Comparison of ENCODE assay signal across 8 mouse cellular contexts in genomic region chr1:58445861-58446260, GRCm38 (mm10). TPM values are rescaled to one million over a fixed set of nuclear protein-coding genes. Genes with fewer than 3 reads are reported as not detected.
DNase-seq lines count a peak whose midpoint lies in the region; ATAC-seq and TF ChIP-seq lines count a peak whose summit lies in the region.

No protein-coding gene starts in this region.

- intact Hi-C loops in left cerebral cortex, adult 2 months (cut with DNase I), result loop anchor here (1.0 to 10.0 kb wide), 4 partner anchors 23 to 1651 kb away; partner anchors contain the start of genes Carf, Orc2, Stradb and Trak2
- intact Hi-C loops in gastrocnemius, postnatal 14 days (cut with DNase I; ENCODE audit: low total_unique reads), result no loop called here

- TF ChIP-seq POLR2A in cortical plate, adult 2 months (IDR thresholded peaks at IDR 0.05; ENCODE audit: extremely low read depth, insufficient read depth, low read length), result no peak

- DNase-seq in left cerebral cortex, adult 2 months (ENCODE audit: extremely low spot score in 1 of 2, low spot score in 2 of 2), result no peak
- no peak for DNase-seq in left cerebral cortex, adult 8-10 months (ENCODE audit: low spot score in 2 of 2)
- DNase-seq in yolk sac, embryonic 10.5 days (ENCODE audit: low spot score), result no peak
- DNase-seq in gastrocnemius, postnatal 14 days, result no peak
- DNase-seq in gastrocnemius, postnatal 4 days (ENCODE audit: low spot score in 2 of 2), result no peak

- peak overlapping the region; percentile 80 for H3K27ac ChIP-seq in left cerebral cortex, adult 2 months
- H3K27ac ChIP-seq in cortical plate, adult 2 months (ENCODE audit: insufficient read depth, low read length), result no peak overlapping the region
- peak overlapping the region; percentile 95 for H3K27ac ChIP-seq in intestine, embryonic 15.5 days
- peak overlapping the region; percentile 90 for H3K27ac ChIP-seq in neural tube, embryonic 13.5 days (replicated peaks)

- WGBS in intestine, embryonic 15.5 days, result 5% methylated on average over 11 of the region's 11 CpGs
- WGBS in neural tube, embryonic 13.5 days, result 8% methylated on average over 11 of the region's 11 CpGs

- peaks cover 7% of the 10 kb centered on the region; the same call in 1 of the 2 replicates for H3K36me3 ChIP-seq in intestine, embryonic 15.5 days
- peaks cover 38% of the 10 kb centered on the region for H3K36me3 ChIP-seq in neural tube, embryonic 13.5 days

- peak overlapping the region; percentile 80 for H3K4me3 ChIP-seq in left cerebral cortex, adult 2 months
- H3K4me3 ChIP-seq in cortical plate, adult 2 months (ENCODE audit: insufficient read depth, low read length), result peak overlapping the region; percentile 54
- peak overlapping the region; percentile 79 for H3K4me3 ChIP-seq in intestine, embryonic 15.5 days (replicated peaks)
- H3K4me3 ChIP-seq in neural tube, embryonic 13.5 days, result peak overlapping the region; percentile 73

- H3K9ac ChIP-seq in intestine, embryonic 15.5 days, result peak overlapping the region; percentile 79
- H3K9ac ChIP-seq in neural tube, embryonic 13.5 days, result peak overlapping the region; percentile 87

- H3K4me2 ChIP-seq in intestine, embryonic 15.5 days (replicated peaks), result peak overlapping the region; percentile 69
- peak overlapping the region; percentile 70 for H3K4me2 ChIP-seq in neural tube, embryonic 13.5 days

- H3K9me3 ChIP-seq in intestine, embryonic 15.5 days, result no peaks in the 10 kb centered on the region
- no peaks in the 10 kb centered on the region for H3K9me3 ChIP-seq in neural tube, embryonic 13.5 days

- H3K27me3 ChIP-seq in intestine, embryonic 15.5 days (replicated peaks), result no peaks in the 10 kb centered on the region
- H3K27me3 ChIP-seq in neural tube, embryonic 13.5 days, result no peaks in the 10 kb centered on the region

- peaks cover 3% of the 10 kb centered on the region; the same call in 1 of the 2 replicates for H3K4me1 ChIP-seq in cortical plate, adult 2 months (ENCODE audit: control insufficient read depth, insufficient read depth, low read length)
- H3K4me1 ChIP-seq in intestine, embryonic 15.5 days (replicated peaks), result peaks cover 6% of the 10 kb centered on the region; the same call in 1 of the 2 replicates
- H3K4me1 ChIP-seq in neural tube, embryonic 13.5 days (replicated peaks), result peaks cover 31% of the 10 kb centered on the region

- ATAC-seq in intestine, embryonic 15.5 days, result no peak; the same call in 1 of the 2 replicates
- ATAC-seq in neural tube, embryonic 13.5 days (ENCODE audit: low read depth), result peak; percentile 3; the same call in 1 of the 2 replicates

- no peak for TF ChIP-seq CTCF in left cerebral cortex, adult 2 months (IDR thresholded peaks at IDR 0.05)
- no peak for TF ChIP-seq CTCF in cortical plate, adult 2 months (IDR thresholded peaks at IDR 0.05; ENCODE audit: extremely low read depth, insufficient read depth, low read length)

RNA-seq across cellular contexts. Expression of gene Ppil3, which starts 0.6 kb away (rescaled TPM):
- total RNA-seq in left cerebral cortex, adult 2 months (2021), result 10 to 100 TPM; 23.1 to 25.9 TPM
- 10 to 100 TPM; 27.1 to 32.2 (median 29.8) TPM for total RNA-seq in left cerebral cortex, adult 8-10 months (2022)
- 28.3 and 30.3 TPM in 2 replicates for polyA plus RNA-seq in cortical plate, adult 2 months (2012; rRNA removed)
- 46.0 and 49.6 TPM in 2 replicates for polyA plus RNA-seq in intestine, embryonic 15.5 days (2015; fragmentation: Nextera tagmentation; extraction: Ambion mirVana)
- polyA plus RNA-seq in neural tube, embryonic 13.5 days (2015; fragmentation: Nextera tagmentation; extraction: Ambion mirVana), result 52.0 and 66.6 TPM in 2 replicates
- total RNA-seq in gastrocnemius, postnatal 14 days (2021), result 10 to 100 TPM; 14.6 to 15.3 TPM
- total RNA-seq in gastrocnemius, postnatal 4 days (2021), result 10 to 100 TPM; 24.8 to 25.9 TPM

RNA-seq across cellular contexts. Expression of gene Nif3l1, which starts 0.9 kb away (rescaled TPM):
- total RNA-seq in left cerebral cortex, adult 2 months (2021), result 10 to 100 TPM; 15.6 to 19.1 TPM
- total RNA-seq in left cerebral cortex, adult 8-10 months (2022), result 10 to 100 TPM; 15.6 to 19.3 (median 18.0) TPM
- 19.7 and 22.4 TPM in 2 replicates for polyA plus RNA-seq in cortical plate, adult 2 months (2012; rRNA removed)
- polyA plus RNA-seq in intestine, embryonic 15.5 days (2015; fragmentation: Nextera tagmentation; extraction: Ambion mirVana), result 38.0 and 43.4 TPM in 2 replicates
- 53.8 and 56.6 TPM in 2 replicates for polyA plus RNA-seq in neural tube, embryonic 13.5 days (2015; fragmentation: Nextera tagmentation; extraction: Ambion mirVana)
- 1 to 10 TPM; 9.3 to 9.5 TPM for total RNA-seq in gastrocnemius, postnatal 14 days (2021)
- 10 to 100 TPM; 13.8 to 14.1 TPM for total RNA-seq in gastrocnemius, postnatal 4 days (2021)

RNA-seq across cellular contexts. Expression of gene Clk1, which starts 22.0 kb away (rescaled TPM):
- 100 to 1,000 TPM; 119 to 134 TPM for total RNA-seq in left cerebral cortex, adult 2 months (2021)
- 100 to 1,000 TPM in 3 of 4 experiments, 10 to 100 TPM in 1; 80.9 to 126 (median 112) TPM for total RNA-seq in left cerebral cortex, adult 8-10 months (2022)
- polyA plus RNA-seq in cortical plate, adult 2 months (2012; rRNA removed), result 254 and 258 TPM in 2 replicates
- 153 and 157 TPM in 2 replicates for polyA plus RNA-seq in intestine, embryonic 15.5 days (2015; fragmentation: Nextera tagmentation; extraction: Ambion mirVana)
- polyA plus RNA-seq in neural tube, embryonic 13.5 days (2015; fragmentation: Nextera tagmentation; extraction: Ambion mirVana), result 180 and 184 TPM in 2 replicates
- 10 to 100 TPM; 25.2 to 44.5 TPM for total RNA-seq in gastrocnemius, postnatal 14 days (2021)
- total RNA-seq in gastrocnemius, postnatal 4 days (2021), result 10 to 100 TPM; 56.7 to 80.5 TPM

RNA-seq across cellular contexts. Expression of gene Bzw1, which starts 53.2 kb away (rescaled TPM):
- total RNA-seq in left cerebral cortex, adult 2 months (2021), result 100 to 1,000 TPM; 137 to 146 TPM
- 100 to 1,000 TPM; 127 to 145 (median 134) TPM for total RNA-seq in left cerebral cortex, adult 8-10 months (2022)
- 80.2 and 83.9 TPM in 2 replicates for polyA plus RNA-seq in cortical plate, adult 2 months (2012; rRNA removed)
- 294 and 358 TPM in 2 replicates for polyA plus RNA-seq in intestine, embryonic 15.5 days (2015; fragmentation: Nextera tagmentation; extraction: Ambion mirVana)
- polyA plus RNA-seq in neural tube, embryonic 13.5 days (2015; fragmentation: Nextera tagmentation; extraction: Ambion mirVana), result 339 and 361 TPM in 2 replicates
- total RNA-seq in gastrocnemius, postnatal 14 days (2021), result 10 to 100 TPM; 54.4 to 73.9 TPM
- total RNA-seq in gastrocnemius, postnatal 4 days (2021), result 100 to 1,000 TPM; 116 to 130 TPM

RNA-seq across cellular contexts. Expression of gene Orc2, which starts 59.0 kb away (rescaled TPM):
- total RNA-seq in left cerebral cortex, adult 2 months (2021), result 10 to 100 TPM; 29.1 to 30.2 TPM
- total RNA-seq in left cerebral cortex, adult 8-10 months (2022), result 10 to 100 TPM; 27.0 to 33.9 (median 28.5) TPM
- polyA plus RNA-seq in cortical plate, adult 2 months (2012; rRNA removed), result 23.7 and 26.0 TPM in 2 replicates
- 20.1 and 22.0 TPM in 2 replicates for polyA plus RNA-seq in intestine, embryonic 15.5 days (2015; fragmentation: Nextera tagmentation; extraction: Ambion mirVana)
- 23.9 and 24.5 TPM in 2 replicates for polyA plus RNA-seq in neural tube, embryonic 13.5 days (2015; fragmentation: Nextera tagmentation; extraction: Ambion mirVana)
- 10 to 100 TPM in 1 of 2 experiments, 1 to 10 TPM in 1; 9.8 to 11.1 TPM for total RNA-seq in gastrocnemius, postnatal 14 days (2021)
- total RNA-seq in gastrocnemius, postnatal 4 days (2021), result 10 to 100 TPM; 18.1 to 21.1 TPM
